8 mouse cellular contexts compared by ENCODE assay signal in the genomic region with DNA sequence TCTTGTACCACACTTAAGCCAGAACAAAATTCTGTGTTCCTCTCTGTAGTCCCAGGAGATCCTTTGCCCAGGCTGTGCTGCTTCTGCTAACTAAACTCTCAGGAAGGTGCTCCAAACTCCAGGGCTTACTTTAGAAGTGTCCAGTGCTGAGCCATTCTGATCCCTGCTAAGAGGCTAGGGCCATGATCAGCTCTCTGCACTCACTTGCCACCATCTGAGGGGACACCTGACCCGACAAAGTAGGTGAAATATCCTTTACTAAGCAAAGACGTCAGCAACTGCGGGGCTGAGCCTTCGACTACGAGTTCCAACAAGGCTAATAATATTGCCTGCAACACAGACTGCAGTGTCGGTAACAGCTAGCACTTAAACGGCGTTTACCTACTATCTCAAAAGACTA. TPM values are rescaled to one million over a fixed set of nuclear protein-coding genes. Genes with fewer than 3 reads are reported as not detected.
A peak's percentile ranks its signal among the peaks of the same experiment; 100 is the strongest.
DNase-seq lines count a peak whose midpoint lies in the region; ATAC-seq lines count a peak whose summit lies in the region.

No protein-coding gene starts in this region.

- 3% methylated on average over 8 of the region's 8 CpGs for WGBS in limb, embryonic 11.5 days

- peak; percentile 16 for DNase-seq in embryo, embryonic 11 days
- no peak for DNase-seq in embryo, embryonic 9.5 days (ENCODE audit: extremely low spot score)
- DNase-seq in thymus, postnatal 4 days = peak; percentile 21
- DNase-seq in thymus, postnatal 36 days = no peak
- DNase-seq in limb, embryonic 11.5 days (ENCODE audit: low spot score) = peak; percentile 27
- DNase-seq in retina, embryonic 14.5 days (ENCODE audit: low spot score) = peak; percentile 22
- no peak for DNase-seq in urinary bladder, postnatal 25 days (ENCODE audit: low spot score)
- no peak for DNase-seq in left cerebral cortex, adult 11 months (ENCODE audit: low spot score)

- H3K4me3 ChIP-seq in limb, embryonic 11.5 days (ENCODE audit: low read depth, low read length) = peak overlapping the region; percentile 66

- H3K9me3 ChIP-seq in limb, embryonic 11.5 days (ENCODE audit: control insufficient read depth, low read length) = no peaks in the 10 kb centered on the region

- peak overlapping the region; percentile 95 for H3K4me2 ChIP-seq in limb, embryonic 11.5 days (ENCODE audit: low read depth, severe bottlenecking)

- H3K4me1 ChIP-seq in limb, embryonic 11.5 days (ENCODE audit: control insufficient read depth, insufficient read depth, low read length) = peaks cover 3% of the 10 kb centered on the region; the same call in 1 of the 2 replicates

- H3K27me3 ChIP-seq in limb, embryonic 11.5 days (ENCODE audit: control insufficient read depth, insufficient read depth, low read length) = no peaks in the 10 kb centered on the region

- no peak for ATAC-seq in limb, embryonic 11.5 days (ENCODE audit: insufficient number of reproducible peaks, low FRiP score, low TSS enrichment, low read depth)

- no peaks in the 10 kb centered on the region for H3K36me3 ChIP-seq in limb, embryonic 11.5 days (ENCODE audit: control insufficient read depth, insufficient read depth, low read length)

- no peak overlapping the region for H3K27ac ChIP-seq in limb, embryonic 11.5 days (replicated peaks; ENCODE audit: low read depth, low read length)

- H3K9ac ChIP-seq in limb, embryonic 11.5 days (ENCODE audit: low read length) = no peak overlapping the region; the same call in 1 of the 2 replicates

RNA-seq across cellular contexts. Expression of a gene that starts 0.8 kb away (rescaled TPM):
- polyA plus RNA-seq in limb, embryonic 11.5 days (2014; fragmentation: Nextera tagmentation; extraction: Ambion mirVana) = 110 and 118 TPM in 2 replicates

RNA-seq across cellular contexts. Expression of a gene that starts 4.3 kb away (rescaled TPM):
- not detected in 2 replicates for polyA plus RNA-seq in limb, embryonic 11.5 days (2014; fragmentation: Nextera tagmentation; extraction: Ambion mirVana)

RNA-seq across cellular contexts. Expression of a gene that starts 44.0 kb away (rescaled TPM):
- 98.3 and 104 TPM in 2 replicates for polyA plus RNA-seq in limb, embryonic 11.5 days (2014; fragmentation: Nextera tagmentation; extraction: Ambion mirVana)

Comparison
In these comparisons a context has a peak if more than half of its experiments do, and no peak if none do; other contexts are left out.
1. DNase-seq: peak in embryo, embryonic 11 days (single experiment), thymus, postnatal 4 days (single experiment), limb, embryonic 11.5 days (single experiment) and retina, embryonic 14.5 days (single experiment); none in embryo, embryonic 9.5 days (single experiment), thymus, postnatal 36 days (0 of 2), urinary bladder, postnatal 25 days (single experiment) and left cerebral cortex, adult 11 months (single experiment).